Mouse (Mus musculus) heart, postnatal 0 days (tissue): ENCODE results near the gene Dhx32. TPM values are rescaled to one million over a fixed set of nuclear protein-coding genes. Genes with fewer than 3 reads are reported as not detected.
A peak's percentile ranks its signal among the peaks of the same experiment; 100 is the strongest.

Source experiments
- ATAC-seq: fragments of 200-750 bp; cut with Nextera tagmentation; 2 replicates; pipeline ENCODE4 v1.8.0; 2017; ENCODE audit warnings: low read depth, moderate number of reproducible peaks, moderate library complexity; ENCODE audit not compliant: insufficient read depth
- DNase-seq: peaks from one replicate; pipeline ENCODE4 v3.0.0-alpha.2; 2016; ENCODE audit warnings: low spot score
- H3K27ac ChIP-seq: fragments of 300-500 bp; sonication (generic); 2 replicates; pipeline ENCODE4 v1.5.1; 2014; ENCODE audit warnings: low read depth, mild to moderate bottlenecking
- H3K27me3 ChIP-seq: fragments of 300-500 bp; sonication (generic); 2 replicates; pipeline ENCODE4 v1.6.1; 2014; ENCODE audit warnings: low read length, mixed read lengths; ENCODE audit not compliant: control insufficient read depth, insufficient read depth
- H3K36me3 ChIP-seq: fragments of 300-500 bp; sonication (generic); replicated peaks from 2 replicates; pipeline ENCODE4 v1.6.1; 2014; ENCODE audit warnings: low read length, mixed read lengths; ENCODE audit not compliant: control insufficient read depth, insufficient read depth
- H3K4me1 ChIP-seq: fragments of 300-500 bp; sonication (generic); 2 replicates; pipeline ENCODE4 v1.6.1; 2014; ENCODE audit warnings: antibody characterized with exemption; ENCODE audit not compliant: control insufficient read depth, insufficient read depth
- H3K4me2 ChIP-seq: fragments of 300-500 bp; sonication (generic); 2 replicates; pipeline ENCODE4 v1.6.1; 2014; ENCODE audit warnings: low read depth, mild to moderate bottlenecking, low read length, moderate library complexity
- H3K4me3 ChIP-seq: fragments of 300-500 bp; sonication (generic); 2 replicates; pipeline ENCODE4 v1.5.1; 2014; ENCODE audit warnings: low read depth, low read length
- H3K9ac ChIP-seq: fragments of 300-500 bp; sonication (generic); replicated peaks from 2 replicates; pipeline ENCODE4 v1.6.1; 2014; ENCODE audit warnings: low read depth, low read length, mixed read lengths
- H3K9me3 ChIP-seq: fragments of 300-500 bp; sonication (generic); replicated peaks from 2 replicates; pipeline ENCODE4 v1.6.1; 2016; ENCODE audit warnings: low read length; ENCODE audit not compliant: control insufficient read depth
- CTCF ChIP-seq: IDR thresholded peaks from 2 replicates; pipeline ENCODE4 v1.5.1; 2016; ENCODE audit warnings: antibody characterized with exemption, control low read depth, low read depth
- EP300 ChIP-seq: IDR thresholded peaks from 2 replicates; pipeline ENCODE4 v1.6.1; 2016; ENCODE audit warnings: antibody characterized with exemption, low read depth
- WGBS: fragments of 180-500 bp; shearing (Covaris S2); extraction: QIAGEN DNeasy Blood & Tissue Kit; methylation state at CpG from one replicate; pipeline ENCODE4 v1.1.7; 2014; 5-methylcytosine and 5-hydroxymethylcytosine counted together
- polyA plus RNA-seq: library from polyadenylated mRNA; unstranded; fragments of >200 nt; fragmentation: Nextera tagmentation; extraction: Ambion mirVana; gene quantifications from 2 replicates; pipeline ENCODE4 v1.2.1, GENCODE M21; 2015
- total RNA-seq: library from RNA; depleted of rRNA; stranded (reverse); fragments of >200 nt; gene quantifications from 2 replicates; pipeline ENCODE4 v1.2.3, GENCODE M21; 2014; ENCODE audit warnings: low replicate concordance

Dhx32 gene
- total and polyA plus RNA-seq, 2 experiments from 2014 or later = 37.1 to 64.3 TPM

GRCm38 (mm10) chr7:133762696-133763095, 19.8 kb downstream of the Dhx32 start:
- no peak overlapping the region for H3K4me3 ChIP-seq
- WGBS = 61% methylated on average over 6 of the region's 6 CpGs
- H3K27me3 ChIP-seq = no peaks in the 10 kb centered on the region
- H3K9ac ChIP-seq = no peak overlapping the region
- TF ChIP-seq CTCF = no peak
- TF ChIP-seq EP300 = no peak
- no peaks in the 10 kb centered on the region for H3K4me1 ChIP-seq
- no peaks in the 10 kb centered on the region for H3K9me3 ChIP-seq
- no peak for DNase-seq
- ATAC-seq = no peak
- H3K27ac ChIP-seq = no peak overlapping the region
- no peaks in the 10 kb centered on the region; the same call in 1 of the 2 replicates for H3K36me3 ChIP-seq
- H3K4me2 ChIP-seq = no peak overlapping the region

DNA sequence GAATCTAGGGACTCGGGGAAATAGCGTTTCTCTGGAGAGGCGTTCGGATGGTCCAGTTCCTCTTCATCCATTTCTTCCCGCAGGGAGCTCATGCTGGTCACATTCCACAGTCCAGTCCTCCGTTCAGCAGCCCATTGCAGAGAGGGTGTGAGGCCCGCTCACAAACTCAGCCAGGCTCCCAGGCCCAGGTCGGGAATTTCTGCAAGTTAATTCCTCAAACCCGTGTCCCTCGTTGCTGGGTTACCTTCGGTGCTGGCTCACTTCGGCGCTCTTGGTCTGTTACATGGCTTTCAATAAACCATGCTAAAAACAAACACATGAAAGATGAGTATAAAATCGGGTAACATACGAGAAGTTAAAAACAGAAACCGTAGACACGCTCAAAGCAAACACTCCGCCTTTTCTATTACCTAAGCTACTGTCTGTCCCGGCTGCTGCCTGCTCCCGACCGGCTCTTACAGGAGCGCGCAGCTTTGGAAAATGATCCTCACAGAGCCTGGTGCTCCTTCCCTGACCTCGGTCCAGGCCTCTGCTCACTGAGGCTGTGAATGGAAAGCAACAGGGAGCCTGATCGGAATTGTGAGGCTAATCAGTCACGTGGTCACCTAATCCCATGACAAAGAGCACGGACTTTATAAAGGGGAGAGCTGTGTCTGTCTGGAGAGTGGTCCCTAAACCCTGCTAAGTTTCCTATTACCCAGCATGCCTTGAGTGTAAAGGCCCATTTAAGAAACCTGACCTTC, 22.7 kb downstream of the Dhx32 start:
- Histone ChIP-seq H3K9me3 (no peaks in the 10 kb centered on the region), H3K9ac (peak overlapping the region; percentile 22), H3K27ac (peak overlapping the region; percentile 23; the same call in 1 of the 2 replicates), H3K27me3 (no peaks in the 10 kb centered on the region), H3K4me3 (0 out of 2 replicates have a peak overlapping the region, but pooled peaks have one; percentile 2), H3K4me1 (no peaks in the 10 kb centered on the region; the same call in 1 of the 2 replicates), H3K36me3 (no peaks in the 10 kb centered on the region; the same call in 1 of the 2 replicates), H3K4me2 (peak overlapping the region; percentile 40)
- WGBS = 19% methylated on average over 27 of the region's 27 CpGs
- TF ChIP-seq EP300 (no peak), CTCF (no peak)
- ATAC-seq (peak; percentile 64), DNase-seq (peak; percentile 49)

DNA sequence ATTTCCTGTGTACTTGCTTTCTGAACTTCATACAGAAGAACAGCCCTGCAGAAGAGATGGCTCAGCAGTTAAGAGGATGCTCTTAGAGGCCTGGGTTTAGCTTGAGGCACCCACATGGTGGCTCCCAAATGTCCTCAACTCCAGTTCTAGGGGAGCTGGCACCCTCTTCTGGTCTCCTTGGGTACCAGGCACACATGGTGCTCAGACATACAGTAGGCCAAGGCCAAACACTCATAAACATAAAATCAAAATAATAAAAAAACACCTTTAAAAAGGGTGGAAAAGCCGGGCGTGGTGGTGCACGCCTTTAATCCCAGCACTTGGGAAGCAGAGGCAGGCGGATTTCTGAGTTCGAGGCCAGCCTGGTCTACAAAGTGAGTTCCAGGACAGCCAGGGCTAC, 23.8 kb downstream of the Dhx32 start:
- Histone ChIP-seq H3K4me1 (no peaks in the 10 kb centered on the region; the same call in 1 of the 2 replicates), H3K4me3 (no peak overlapping the region), H3K36me3 (peaks cover 4% of the 10 kb centered on the region; the same call in 1 of the 2 replicates), H3K9me3 (no peaks in the 10 kb centered on the region), H3K4me2 (no peak overlapping the region), H3K9ac (no peak overlapping the region), H3K27me3 (no peaks in the 10 kb centered on the region), H3K27ac (no peak overlapping the region)
- DNase-seq (no peak), ATAC-seq (no peak)
- TF ChIP-seq CTCF = no peak
- no peak for TF ChIP-seq EP300
- WGBS = 96% methylated on average over 5 of the region's 5 CpGs

DNA sequence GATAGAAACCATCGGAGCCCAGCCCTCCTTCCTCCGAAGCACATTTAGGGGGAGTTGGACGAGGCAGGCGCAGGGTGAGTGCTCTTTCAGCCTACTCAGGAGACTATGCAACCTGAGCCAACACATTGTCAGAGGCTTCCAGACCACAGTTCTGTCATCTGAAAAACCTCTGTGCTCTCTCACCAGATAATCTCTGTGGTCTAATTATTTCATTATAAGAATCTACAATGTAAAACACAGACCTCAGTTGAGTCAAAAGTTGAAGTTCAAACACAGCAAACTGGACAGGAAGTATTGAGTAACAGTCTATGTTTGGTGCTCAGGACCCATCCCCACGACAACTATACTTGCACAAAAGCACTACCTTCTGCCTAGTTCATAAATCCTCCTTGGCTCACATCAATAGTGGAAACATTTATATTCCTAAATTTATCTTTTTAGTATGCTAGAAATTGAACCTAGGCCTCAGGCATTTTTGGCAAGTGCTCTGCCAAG, 24.5 kb downstream of the Dhx32 start:
- H3K27ac ChIP-seq = no peak overlapping the region
- no peak overlapping the region for H3K9ac ChIP-seq
- TF ChIP-seq CTCF (no peak), EP300 (no peak)
- ATAC-seq (no peak), DNase-seq (no peak)
- H3K4me3 ChIP-seq = no peak overlapping the region
- no peaks in the 10 kb centered on the region; the same call in 1 of the 2 replicates for H3K4me1 ChIP-seq
- no peak overlapping the region for H3K4me2 ChIP-seq
- 39% methylated on average over 5 of the region's 5 CpGs for WGBS
- H3K36me3 ChIP-seq = peaks cover 4% of the 10 kb centered on the region; the same call in 1 of the 2 replicates
- H3K9me3 ChIP-seq = no peaks in the 10 kb centered on the region
- no peaks in the 10 kb centered on the region for H3K27me3 ChIP-seq

- Histone ChIP-seq H3K27me3 (no peaks in the 10 kb centered on the region), H3K4me3 (no peak overlapping the region), H3K27ac (peak overlapping the region; percentile 76), H3K4me2 (no peak overlapping the region), H3K9ac (no peak overlapping the region), H3K4me1 (peaks cover 32% of the 10 kb centered on the region), H3K9me3 (no peaks in the 10 kb centered on the region), H3K36me3 (0 out of 2 replicates have a peak, but pooled peaks cover 4% of the 10 kb centered on the region)
- 39% methylated on average over 5 of the region's 5 CpGs for WGBS
- DNase-seq (peak; percentile 44), ATAC-seq (peak; percentile 50; the same call in 1 of the 2 replicates)
- TF ChIP-seq EP300 = no peak
- TF ChIP-seq CTCF = no peak
These were observed 31.4 kb downstream of the Dhx32 start for GRCm38 (mm10) chr7:133751163-133751562.
